Mouse (Mus musculus) testis, postnatal 14 days (tissue): ENCODE measurements around the gene Tut4.

Experiments
- DNase-seq: peaks from one replicate; pipeline ENCODE4 v3.0.0; 2021; ENCODE audit warnings: low spot score

Tut4 gene

DNA sequence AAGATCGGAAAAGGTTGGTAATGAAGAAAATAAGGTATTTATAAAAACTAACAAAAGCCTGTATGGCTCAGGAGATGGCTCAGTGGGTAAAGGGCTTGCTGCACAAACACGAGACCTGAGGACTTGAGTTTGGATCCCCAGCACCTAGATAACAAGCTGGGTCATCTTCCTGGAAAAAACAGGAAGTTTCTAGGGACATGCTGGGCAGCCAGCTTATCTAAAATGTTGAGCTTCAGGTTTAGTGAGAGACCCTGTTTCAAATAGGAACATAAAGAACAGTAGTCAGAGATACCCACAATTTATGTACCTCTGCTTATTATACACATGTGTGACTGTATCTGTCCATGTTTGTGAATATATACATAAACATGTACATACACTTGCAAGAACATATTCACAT, 43.8 kb downstream of the Tut4 start:
- no peak for DNase-seq

DNA sequence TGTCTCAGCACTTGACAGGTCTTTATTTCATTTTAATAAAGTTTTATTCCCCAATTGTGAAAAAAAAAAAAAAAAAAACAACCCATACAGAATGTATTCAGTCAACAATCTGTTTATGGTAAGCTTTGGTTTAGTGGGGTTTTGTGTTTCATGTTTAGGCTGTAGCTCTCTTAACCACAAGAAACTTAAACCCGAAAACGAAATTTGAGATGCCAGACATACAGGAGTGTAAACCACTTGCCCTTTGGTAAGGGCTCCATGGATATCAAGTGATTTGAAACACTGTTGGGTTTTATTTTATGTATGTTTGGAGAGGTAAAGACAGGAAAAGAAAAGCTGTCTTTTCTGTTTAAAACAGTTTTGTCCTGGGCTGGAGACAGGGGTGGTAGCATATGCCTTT, 80.5 kb downstream of the Tut4 start:
- DNase-seq, result no peak

DNA sequence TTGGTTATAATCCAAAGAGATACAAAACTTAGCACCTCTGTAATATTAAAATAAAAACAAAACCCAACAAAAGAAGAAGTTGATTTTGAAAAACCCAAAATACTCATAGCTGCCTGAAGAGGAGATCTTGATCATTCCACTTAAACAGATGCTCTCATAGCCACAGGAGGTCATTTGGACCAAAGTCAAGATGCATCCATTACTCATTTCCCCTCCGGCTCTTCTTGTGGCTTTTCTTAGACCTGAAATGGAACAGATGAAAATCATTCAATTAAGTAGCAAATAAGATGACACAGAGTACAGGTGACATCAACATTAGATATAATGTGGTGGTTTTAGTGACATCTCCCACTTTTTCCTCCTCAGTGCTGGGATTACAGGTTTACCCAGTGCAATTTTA, 105.8 kb downstream of the Tut4 start:
- no peak for DNase-seq

- DNase-seq, result no peak
Measured at GRCm38 (mm10) chr4:108572644-108573043, 113.4 kb downstream of the Tut4 start.

DNA sequence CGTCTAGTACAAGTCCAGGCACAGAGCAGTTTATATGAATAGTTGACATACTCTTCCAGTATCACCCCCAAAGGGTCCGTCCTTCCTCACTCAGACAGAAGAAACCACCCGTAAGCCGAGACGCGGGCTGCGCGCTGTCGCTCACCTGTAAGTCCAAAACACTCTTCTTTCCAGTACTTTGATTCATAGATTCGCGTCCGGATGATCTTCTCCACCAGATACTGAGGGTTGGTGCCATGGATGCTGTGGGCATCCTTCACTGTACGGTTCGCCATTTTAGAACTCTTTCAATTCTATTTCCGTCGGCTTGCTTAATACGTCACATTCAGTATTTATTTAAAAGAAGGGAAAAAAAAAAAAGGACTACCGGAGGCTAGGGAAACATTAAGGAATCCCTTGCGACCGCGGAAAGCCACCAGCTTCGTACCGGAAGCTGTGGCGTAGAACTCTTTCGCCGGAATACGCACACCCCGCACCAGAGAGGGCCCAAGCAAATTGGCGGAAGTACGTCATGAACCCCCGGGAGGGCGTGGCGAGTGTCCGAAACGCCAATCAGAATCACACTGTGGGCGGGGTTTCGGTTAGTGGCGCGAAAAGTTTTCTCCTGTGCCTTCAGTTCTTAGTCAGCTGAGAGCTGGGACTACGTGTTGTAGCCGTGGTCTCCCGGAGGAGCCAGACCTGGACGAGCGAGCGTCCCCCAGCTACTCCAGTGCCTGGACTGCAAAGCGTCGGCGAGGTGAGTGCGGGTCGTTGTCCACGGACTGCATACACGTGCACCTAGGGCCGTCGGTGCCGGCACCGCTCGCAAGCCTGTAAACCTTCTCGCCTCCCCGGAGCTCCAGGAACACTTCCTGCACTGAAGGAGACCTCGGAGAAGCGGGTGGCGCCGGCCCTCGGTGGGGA, 119.9 kb downstream of the Tut4 start, which contains the start of the genes Prpf38a and Orc1:
Gene Prpf38a, minus strand, starts transcription at position 497 of the 903 bp plus-strand sequence.
Gene Orc1, plus strand, starts transcription at position 584 of the 903 bp plus-strand sequence.
- DNase-seq, result peak; percentile 97

DNA sequence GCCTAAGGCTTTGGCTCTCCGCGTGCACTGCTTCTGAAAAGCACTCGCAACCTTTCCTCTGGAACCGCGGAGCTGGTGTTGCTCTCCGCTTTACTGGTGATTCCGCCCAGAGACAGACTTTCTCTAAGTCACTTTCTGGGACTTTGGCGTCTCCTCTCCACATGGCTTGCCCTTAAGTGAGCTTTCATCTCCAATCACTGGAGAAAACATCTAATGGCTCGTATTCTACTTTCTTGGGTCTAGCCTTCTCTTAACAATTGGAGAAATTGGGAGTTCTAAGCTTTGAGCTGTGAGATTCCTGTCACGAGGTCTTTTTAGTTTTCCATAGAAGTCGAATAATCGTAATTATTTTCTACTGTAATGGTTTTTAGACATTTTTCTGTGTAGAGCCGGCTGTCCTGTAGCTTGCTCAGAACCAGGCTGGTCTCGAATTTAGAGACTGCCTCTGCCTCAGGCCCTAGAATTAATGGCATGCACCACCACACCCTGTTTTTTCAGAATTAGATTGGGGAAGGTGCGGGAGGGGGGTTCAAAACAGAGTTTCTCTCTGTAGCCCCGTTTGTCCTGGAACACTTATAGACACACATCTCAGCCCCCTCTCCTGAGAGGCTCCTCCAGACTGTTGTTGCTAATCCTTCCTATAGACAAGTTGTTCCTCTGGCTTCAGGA, 120.7 kb downstream of the Tut4 start:
- no peak for DNase-seq

GRCm38 (mm10) chr4:108593376-108593775, 134.2 kb downstream of the Tut4 start:
- no peak for DNase-seq

- no peak for DNase-seq
Measured at GRCm38 (mm10) chr4:108595785-108596184, 136.6 kb downstream of the Tut4 start.

GRCm38 (mm10) chr4:108598306-108598705, 139.1 kb downstream of the Tut4 start:
- no peak for DNase-seq

DNA sequence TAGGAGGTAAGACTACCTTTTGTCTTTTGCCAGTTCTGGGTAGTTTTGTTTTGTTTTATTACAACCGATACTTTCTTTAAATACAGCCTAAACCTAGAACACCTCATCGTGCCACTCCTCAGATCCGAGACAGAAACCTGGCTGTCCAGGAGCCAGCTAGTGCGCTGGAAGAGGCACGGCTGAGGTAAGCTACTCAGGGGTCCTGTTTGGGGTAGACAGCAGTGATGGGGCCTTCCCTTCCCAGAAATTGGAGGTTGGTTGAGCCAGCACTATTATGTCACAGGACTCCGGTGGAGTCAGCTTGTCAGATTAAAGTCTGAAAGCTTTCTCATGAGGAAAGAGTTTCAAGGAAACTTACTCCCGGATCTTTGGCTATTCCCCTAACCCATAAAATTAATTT, 142.6 kb downstream of the Tut4 start:
- DNase-seq, result no peak

DNA sequence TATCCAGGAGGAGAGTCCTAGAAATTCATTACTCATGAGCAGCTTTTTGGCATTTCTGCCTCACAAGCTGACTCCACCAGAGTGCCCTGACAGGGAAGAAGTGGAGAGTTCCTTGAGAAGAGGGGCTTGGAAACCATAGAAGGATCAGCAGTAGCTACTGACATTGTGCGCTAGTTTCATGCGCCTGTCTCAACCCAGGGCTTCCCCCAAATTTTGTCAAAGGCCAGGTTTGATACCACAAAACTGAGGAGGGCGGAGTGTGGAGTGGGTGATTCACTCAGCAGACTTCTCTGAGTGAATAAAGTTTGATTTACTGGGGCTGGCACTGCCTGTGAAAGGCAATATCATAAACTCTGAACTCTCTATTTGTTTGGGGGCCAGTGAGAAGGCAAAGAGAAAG, 149.4 kb downstream of the Tut4 start:
- DNase-seq, result no peak
